Mouse (Mus musculus): ENCODE results near the gene Gm20716. TPM values are rescaled to one million over a fixed set of nuclear protein-coding genes. Genes with fewer than 3 reads are reported as not detected.

Gm20716 gene
- polyA plus RNA-seq, 1 experiment from 2014 or later: 23.1 TPM

DNA sequence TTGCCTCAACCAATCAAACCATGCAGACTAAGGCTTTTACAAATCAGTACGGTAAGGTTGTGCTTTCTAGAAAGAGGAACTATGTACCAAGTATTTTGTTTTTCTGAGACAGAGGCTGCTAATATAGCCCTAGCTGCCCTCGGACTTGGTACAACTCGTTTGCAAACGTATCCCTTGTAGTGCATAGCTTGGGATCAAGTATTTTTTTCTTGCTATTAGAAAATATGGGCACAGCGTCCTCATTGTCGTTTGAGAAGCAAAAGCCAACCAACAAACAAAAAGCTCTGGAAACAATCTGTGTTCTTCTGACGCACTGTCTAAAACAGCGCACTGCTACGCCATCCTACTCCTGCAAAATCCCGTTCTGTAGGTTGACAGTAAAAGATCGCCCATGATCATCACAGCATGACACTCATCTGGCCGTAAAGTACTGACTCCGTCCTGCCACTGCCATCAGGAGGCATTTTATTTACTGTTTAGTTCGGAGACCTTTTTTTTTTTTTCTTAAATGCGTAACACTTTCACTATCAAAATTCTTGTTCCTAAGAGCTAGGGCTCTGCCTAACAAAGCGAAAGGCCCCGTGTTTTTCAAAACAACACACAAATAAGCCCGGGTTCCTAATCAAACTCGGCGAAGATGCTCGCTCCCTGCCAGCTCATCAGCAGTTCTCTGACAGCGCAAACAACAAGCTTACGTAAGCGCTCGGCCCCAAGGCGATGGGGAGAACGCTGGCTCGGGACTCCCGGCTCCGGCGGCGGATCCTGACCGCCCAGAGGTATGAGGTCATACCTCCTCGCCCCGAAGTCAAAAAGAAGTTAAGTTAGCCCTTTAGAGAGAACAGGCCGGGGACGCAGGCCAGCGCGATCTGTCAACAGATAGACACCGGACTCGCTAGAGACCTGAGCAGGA is 793 bp downstream of the Gm20716 start:
- TF ChIP-seq CTCF (IDR thresholded peaks at IDR 0.05; ENCODE audit: low read depth): no peak
- peak; percentile 38 for DNase-seq
- ATAC-seq (ENCODE audit: insufficient read depth): no peak
- Histone ChIP-seq H3K9me3 (ENCODE audit: low read depth, low read length) (no peaks in the 10 kb centered on the region), H3K27me3 (ENCODE audit: insufficient read depth, low read length) (no peaks in the 10 kb centered on the region), H3K4me2 (peak overlapping the region; percentile 99), H3K9ac (peak overlapping the region; percentile 92), H3K4me3 (ENCODE audit: low read depth, low read length) (peak overlapping the region; percentile 100), H3K27ac (ENCODE audit: low read depth) (peak overlapping the region; percentile 95), H3K36me3 (ENCODE audit: insufficient read depth) (peaks cover 55% of the 10 kb centered on the region), H3K4me1 (ENCODE audit: insufficient read depth) (peaks cover 14% of the 10 kb centered on the region; the same call in 1 of the 2 replicates)
- WGBS: 17% methylated on average over 41 of the region's 41 CpGs

DNA sequence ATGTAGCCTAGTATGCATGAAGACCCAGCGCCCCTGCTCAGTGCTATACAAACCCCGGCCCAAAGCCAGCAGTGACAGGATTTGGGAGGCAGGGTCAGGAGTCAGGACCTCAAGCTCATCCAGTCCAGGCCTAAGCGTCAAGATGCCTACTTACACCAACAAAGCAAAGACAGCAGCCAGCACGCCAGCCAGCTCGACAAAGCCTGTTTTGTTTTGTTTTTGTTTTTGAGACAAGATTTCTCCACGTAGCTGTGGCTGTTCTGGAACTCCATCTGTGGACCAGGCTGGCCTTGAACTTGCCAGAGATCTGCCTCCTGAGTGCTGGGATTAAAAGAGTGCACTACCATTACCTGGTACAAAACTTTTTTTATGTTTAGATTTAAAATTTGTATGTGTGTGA is 6.8 kb downstream of the Gm20716 start:
- Histone ChIP-seq H3K4me3 (ENCODE audit: low read depth, low read length) (no peak overlapping the region), H3K27me3 (ENCODE audit: insufficient read depth, low read length) (no peaks in the 10 kb centered on the region), H3K4me2 (no peak overlapping the region), H3K9ac (no peak overlapping the region), H3K36me3 (ENCODE audit: insufficient read depth) (peaks cover 83% of the 10 kb centered on the region), H3K4me1 (ENCODE audit: insufficient read depth) (no peaks in the 10 kb centered on the region), H3K27ac (ENCODE audit: low read depth) (no peak overlapping the region), H3K9me3 (ENCODE audit: low read depth, low read length) (no peaks in the 10 kb centered on the region)
- ATAC-seq (ENCODE audit: insufficient read depth) (no peak), DNase-seq (no peak)
- no peak for TF ChIP-seq CTCF (IDR thresholded peaks at IDR 0.05; ENCODE audit: low read depth)
- WGBS: 85% methylated on average over 6 of the region's 6 CpGs

DNA sequence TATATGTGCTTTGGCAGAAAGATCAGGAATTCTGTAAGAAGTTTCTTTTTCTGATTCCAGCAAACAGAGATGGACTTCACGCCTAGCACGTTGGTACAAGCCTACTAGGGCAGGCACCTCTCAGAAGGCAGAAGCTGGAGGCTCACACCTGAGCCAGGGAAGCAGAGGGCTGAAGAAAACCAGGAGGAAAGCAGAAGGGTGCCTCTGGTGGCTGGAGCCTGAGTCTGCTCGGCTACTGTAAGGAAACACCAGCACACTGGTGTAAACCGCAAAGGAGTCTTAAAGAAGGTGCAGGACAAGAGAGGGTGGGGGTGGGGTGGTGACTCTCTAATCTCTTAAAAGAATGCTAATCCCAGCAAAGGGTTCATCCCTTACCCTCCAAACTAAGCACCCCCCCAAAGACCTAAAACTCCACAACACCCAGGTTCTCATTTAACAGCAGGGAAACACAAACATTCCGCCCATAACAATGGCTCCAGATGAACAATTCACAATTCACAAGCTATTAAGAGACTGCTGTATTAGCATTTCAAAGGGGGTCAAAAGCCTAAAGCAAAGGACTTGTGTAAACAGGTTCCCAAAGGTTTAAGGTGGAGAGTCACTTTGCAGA is 16.3 kb downstream of the Gm20716 start:
- H3K4me3 ChIP-seq (ENCODE audit: low read depth, low read length): no peak overlapping the region
- no peaks in the 10 kb centered on the region for H3K4me1 ChIP-seq (ENCODE audit: insufficient read depth)
- H3K27me3 ChIP-seq (ENCODE audit: insufficient read depth, low read length): no peaks in the 10 kb centered on the region
- ATAC-seq (ENCODE audit: insufficient read depth): no peak
- 57% methylated on average over 5 of the region's 5 CpGs for WGBS
- no peaks in the 10 kb centered on the region for H3K9me3 ChIP-seq (ENCODE audit: low read depth, low read length)
- TF ChIP-seq CTCF (IDR thresholded peaks at IDR 0.05; ENCODE audit: low read depth): no peak
- H3K9ac ChIP-seq: no peak overlapping the region
- no peak overlapping the region for H3K27ac ChIP-seq (ENCODE audit: low read depth)
- no peak overlapping the region for H3K4me2 ChIP-seq
- DNase-seq: no peak
- H3K36me3 ChIP-seq (ENCODE audit: insufficient read depth): peaks cover 90% of the 10 kb centered on the region

DNA sequence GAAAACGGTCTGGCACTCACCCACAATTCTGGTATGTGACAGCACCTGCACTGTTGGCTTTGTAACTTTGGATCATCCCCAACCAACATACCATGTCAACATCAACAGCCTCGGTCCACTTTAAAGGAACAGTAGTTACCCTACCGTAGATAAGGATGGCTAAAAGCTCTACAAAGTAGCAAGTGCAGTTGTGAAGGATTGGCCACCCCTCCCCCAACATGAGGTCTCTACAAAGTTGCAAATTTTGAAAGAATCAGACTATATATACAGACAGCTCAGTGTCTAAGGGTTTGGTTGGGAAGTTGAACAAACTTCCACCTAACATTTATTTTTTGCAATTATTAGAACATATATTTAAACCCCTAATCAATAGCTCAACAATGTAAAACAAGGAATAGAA is 22.3 kb downstream of the Gm20716 start:
- H3K9me3 ChIP-seq (ENCODE audit: low read depth, low read length): no peaks in the 10 kb centered on the region
- DNase-seq (no peak), ATAC-seq (ENCODE audit: insufficient read depth) (no peak)
- peak overlapping the region; percentile 98; the same call in 1 of the 2 replicates for H3K4me3 ChIP-seq (ENCODE audit: low read depth, low read length)
- 89% methylated on average over 3 of the region's 3 CpGs for WGBS
- H3K27ac ChIP-seq (ENCODE audit: low read depth): peak overlapping the region; percentile 99
- H3K4me2 ChIP-seq: no peak overlapping the region
- H3K36me3 ChIP-seq (ENCODE audit: insufficient read depth): peaks cover 62% of the 10 kb centered on the region
- no peak overlapping the region for H3K9ac ChIP-seq
- H3K27me3 ChIP-seq (ENCODE audit: insufficient read depth, low read length): no peaks in the 10 kb centered on the region
- no peak for TF ChIP-seq CTCF (IDR thresholded peaks at IDR 0.05; ENCODE audit: low read depth)
- peaks cover 8% of the 10 kb centered on the region; the same call in 1 of the 2 replicates for H3K4me1 ChIP-seq (ENCODE audit: insufficient read depth)

DNA sequence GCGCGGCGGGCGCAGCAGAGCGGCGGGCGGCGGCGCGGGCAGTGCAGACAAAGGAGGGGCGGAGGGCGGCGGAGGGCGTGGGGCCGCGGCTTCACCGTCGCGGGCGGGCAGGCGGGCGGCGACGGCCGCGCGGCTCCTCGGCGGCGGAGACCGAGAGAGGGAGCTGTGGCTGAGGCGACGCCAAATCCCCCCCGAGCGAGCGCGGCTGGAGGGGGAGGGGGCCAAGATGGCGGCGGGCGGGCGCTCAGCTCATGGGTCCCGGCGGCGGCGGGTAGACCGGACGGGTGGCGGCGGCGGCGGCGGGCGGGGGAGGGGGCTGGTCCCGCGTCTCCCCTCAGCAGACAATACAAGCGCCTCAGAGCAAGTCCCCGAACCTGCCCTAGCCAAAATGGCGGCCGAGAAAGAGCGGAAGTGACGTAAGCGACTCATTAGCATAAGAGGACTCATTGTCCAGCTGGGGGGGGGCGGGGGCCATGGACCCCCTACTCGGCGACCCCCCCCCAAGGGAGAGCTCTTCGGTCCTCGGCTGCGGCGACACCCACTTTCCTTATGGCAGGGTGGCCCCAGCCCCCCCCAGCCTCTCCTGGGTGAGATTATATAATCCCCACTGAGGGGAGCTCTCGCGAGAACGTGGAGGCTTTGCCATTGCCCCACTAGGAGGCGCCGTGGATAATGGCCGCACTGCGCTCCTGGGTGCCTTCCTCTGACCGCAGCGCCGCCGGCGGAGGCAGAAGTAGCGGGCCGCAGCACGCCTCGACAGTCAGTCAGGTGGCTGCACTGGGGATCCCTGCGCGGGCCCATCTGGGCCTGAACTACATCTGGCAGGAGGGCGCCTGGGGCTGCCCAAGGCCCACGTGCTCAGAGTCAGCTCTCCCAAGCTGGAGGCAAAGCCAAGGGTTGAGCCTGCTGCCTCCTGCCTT is 23.2 kb downstream of the Gm20716 start, which contains the start of gene Adnp:
Gene Adnp (minus strand): TSS at position 388 of the 920 bp plus-strand sequence.
- Histone ChIP-seq H3K4me2 (peak within 1 kb of the TSS; percentile 82), H3K27me3 (ENCODE audit: insufficient read depth, low read length) (no peaks in the 10 kb centered on the region), H3K4me3 (ENCODE audit: low read depth, low read length) (peak within 1 kb of the TSS; percentile 98), H3K9me3 (ENCODE audit: low read depth, low read length) (no peaks in the 10 kb centered on the region), H3K9ac (peak within 1 kb of the TSS; percentile 100), H3K27ac (ENCODE audit: low read depth) (peak within 1 kb of the TSS; percentile 99), H3K4me1 (ENCODE audit: insufficient read depth) (peaks cover 8% of the 10 kb centered on the region; the same call in 1 of the 2 replicates), H3K36me3 (ENCODE audit: insufficient read depth) (peaks cover 56% of the 10 kb centered on the region)
- peak; percentile 98 for DNase-seq
- peak; percentile 89 for ATAC-seq (ENCODE audit: insufficient read depth)
- TF ChIP-seq CTCF (IDR thresholded peaks at IDR 0.05; ENCODE audit: low read depth): peak; percentile 93
- 1% methylated on average over 79 of the region's 89 CpGs for WGBS

All from lung, embryonic 14.5 days (tissue).